Comparison of ENCODE assay signal across 29 mouse cellular contexts in the genomic region with DNA sequence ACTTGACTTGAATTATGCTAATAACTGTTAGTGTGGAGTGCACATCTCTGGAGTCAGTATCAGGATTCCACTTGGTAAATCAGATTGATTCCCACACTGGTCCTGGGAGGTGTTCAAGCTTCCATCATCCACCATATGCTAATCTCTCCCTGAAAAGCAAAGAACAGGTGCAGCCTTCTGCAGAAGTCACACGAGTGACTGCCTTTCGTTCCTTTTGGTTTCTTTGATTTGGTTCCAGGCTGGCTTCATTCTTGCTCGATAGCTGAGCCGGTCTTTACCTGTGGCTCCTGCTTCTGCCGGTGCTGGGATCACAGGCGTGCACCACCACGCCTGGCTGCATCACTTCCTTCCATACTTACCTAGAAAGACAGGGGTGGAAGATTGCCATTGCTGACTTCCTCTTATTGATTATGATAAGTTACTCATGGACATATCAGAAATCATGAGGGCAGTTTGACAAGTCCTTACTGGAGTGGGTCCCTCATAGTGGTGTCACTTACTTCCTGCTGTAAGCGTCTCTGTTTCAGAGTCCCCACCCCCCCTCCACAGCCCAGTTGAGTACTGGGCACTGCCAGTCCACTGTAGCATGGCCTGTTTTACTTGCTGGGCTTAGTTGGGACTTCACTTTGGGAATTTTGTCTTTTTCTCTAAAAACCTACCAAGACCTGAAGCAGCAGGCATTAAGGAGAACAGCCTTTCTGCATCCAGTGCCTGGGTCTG. TPM values are rescaled to one million over a fixed set of nuclear protein-coding genes. Genes with fewer than 3 reads are reported as not detected.
DNase-seq lines count a peak whose midpoint lies in the region; ATAC-seq lines count a peak whose summit lies in the region.
"Had no signal": no experiment of that assay in that cellular context is flagged by ENCODE, and none has a peak within 500 bp of the region (broad histone marks: within the 10 kb centered on the region; RNA-seq: fewer than 3 reads in every experiment).

No protein-coding gene starts in this region.

- H3K27me3 ChIP-seq in kidney, embryonic 14.5 days (ENCODE audit: control insufficient read depth, insufficient read depth, low read length): no peaks in the 10 kb centered on the region
- no peaks in the 10 kb centered on the region for H3K27me3 ChIP-seq in liver, embryonic 15.5 days
- H3K27me3 ChIP-seq in liver, embryonic 12.5 days (replicated peaks): no peaks in the 10 kb centered on the region
- no peaks in the 10 kb centered on the region for H3K27me3 ChIP-seq in intestine, embryonic 16.5 days (replicated peaks; ENCODE audit: control insufficient read depth, insufficient read depth, low read length)
- H3K27me3 ChIP-seq in stomach, embryonic 15.5 days (replicated peaks): no peaks in the 10 kb centered on the region
- H3K27me3 ChIP-seq: embryonic facial prominence, embryonic 15.5 days; forebrain, embryonic 15.5 days; limb, embryonic 13.5 days had no signal

- no peak for DNase-seq in kidney, adult 11 months
- no peak for DNase-seq in thymus, postnatal 14 days
- no peak for DNase-seq in left cerebral cortex, postnatal 4 days
- DNase-seq: adrenal gland, postnatal 14 days; cerebellum, adult 8-10 months; heart, postnatal 4 days; layer of hippocampus, postnatal 36 days; thymus, postnatal 25 days had no signal

- 75% methylated on average over 8 of the region's 8 CpGs for WGBS in kidney, embryonic 14.5 days
- 68% methylated on average over 8 of the region's 8 CpGs for WGBS in liver, embryonic 15.5 days (ENCODE audit: insufficient replicate concordance)
- 74% methylated on average over 8 of the region's 8 CpGs for WGBS in liver, embryonic 12.5 days (ENCODE audit: insufficient replicate concordance)
- WGBS in intestine, embryonic 16.5 days: 74% methylated on average over 8 of the region's 8 CpGs
- 80% methylated on average over 8 of the region's 8 CpGs for WGBS in stomach, embryonic 15.5 days

- peak overlapping the region; percentile 49 for H3K27ac ChIP-seq in kidney, embryonic 14.5 days (ENCODE audit: low read depth, low read length)
- H3K27ac ChIP-seq in liver, embryonic 15.5 days (replicated peaks): no peak overlapping the region
- H3K27ac ChIP-seq in liver, embryonic 12.5 days: no peak overlapping the region
- peak overlapping the region; percentile 94 for H3K27ac ChIP-seq in intestine, embryonic 16.5 days (ENCODE audit: low read length)
- H3K27ac ChIP-seq in stomach, embryonic 15.5 days: peak overlapping the region; percentile 87
- H3K27ac ChIP-seq: embryonic facial prominence, embryonic 15.5 days; forebrain, embryonic 15.5 days; hindbrain, embryonic 14.5 days; layer of hippocampus, adult 2 months; limb, embryonic 13.5 days; macrophage had no signal

- H3K4me2 ChIP-seq in kidney, embryonic 14.5 days (replicated peaks; ENCODE audit: low read depth, low read length): no peak overlapping the region
- H3K4me2 ChIP-seq in liver, embryonic 15.5 days: no peak overlapping the region
- H3K4me2 ChIP-seq in liver, embryonic 12.5 days: no peak overlapping the region
- no peak overlapping the region for H3K4me2 ChIP-seq in intestine, embryonic 16.5 days (ENCODE audit: low read depth, low read length)
- no peak overlapping the region for H3K4me2 ChIP-seq in stomach, embryonic 15.5 days
- H3K4me2 ChIP-seq: embryonic facial prominence, embryonic 15.5 days; forebrain, embryonic 15.5 days; hindbrain, embryonic 14.5 days; limb, embryonic 13.5 days; lung, embryonic 14.5 days had no signal

- H3K4me1 ChIP-seq in kidney, embryonic 14.5 days (ENCODE audit: control insufficient read depth, insufficient read depth, low read length): no peaks in the 10 kb centered on the region
- H3K4me1 ChIP-seq in liver, embryonic 15.5 days (replicated peaks): 0 out of 2 replicates have a peak, but pooled peaks cover 6% of the 10 kb centered on the region
- no peaks in the 10 kb centered on the region for H3K4me1 ChIP-seq in liver, embryonic 12.5 days
- 0 out of 2 replicates have a peak, but pooled peaks cover 2% of the 10 kb centered on the region for H3K4me1 ChIP-seq in intestine, embryonic 16.5 days (ENCODE audit: control insufficient read depth, insufficient read depth, low read length)
- 0 out of 2 replicates have a peak, but pooled peaks cover 4% of the 10 kb centered on the region for H3K4me1 ChIP-seq in stomach, embryonic 15.5 days
- H3K4me1 ChIP-seq: embryonic facial prominence, embryonic 15.5 days; forebrain, embryonic 15.5 days; limb, embryonic 13.5 days had no signal

- intact Hi-C loops in left cerebral cortex, postnatal 4 days (cut with DNase I): no loop called here

- H3K9ac ChIP-seq in kidney, embryonic 14.5 days (ENCODE audit: low read depth, low read length): no peak overlapping the region
- H3K9ac ChIP-seq in liver, embryonic 15.5 days: no peak overlapping the region
- H3K9ac ChIP-seq in liver, embryonic 12.5 days: no peak overlapping the region
- H3K9ac ChIP-seq in intestine, embryonic 16.5 days (ENCODE audit: low read depth, low read length): 0 out of 2 replicates have a peak overlapping the region, but pooled peaks have one; percentile 17
- no peak overlapping the region for H3K9ac ChIP-seq in stomach, embryonic 15.5 days
- H3K9ac ChIP-seq: embryonic facial prominence, embryonic 15.5 days; forebrain, embryonic 15.5 days; hindbrain, embryonic 14.5 days; limb, embryonic 13.5 days; lung, embryonic 14.5 days had no signal

- ATAC-seq in kidney, embryonic 14.5 days (ENCODE audit: low FRiP score, low TSS enrichment): 0 out of 2 replicates have a peak, but pooled peaks have one; percentile 32
- peak; percentile 22; the same call in 1 of the 2 replicates for ATAC-seq in liver, embryonic 15.5 days (ENCODE audit: insufficient read depth)
- ATAC-seq in liver, embryonic 12.5 days: no peak
- ATAC-seq in intestine, embryonic 16.5 days: peak; percentile 82
- peak; percentile 64 for ATAC-seq in stomach, embryonic 15.5 days (ENCODE audit: insufficient read depth, low FRiP score, low read depth)
- ATAC-seq: CD4-positive, CD25-positive, alpha-beta regulatory T cell, adult 4 months; forebrain, embryonic 15.5 days had no signal

- H3K9me3 ChIP-seq in kidney, embryonic 14.5 days (ENCODE audit: control insufficient read depth, low read length): no peaks in the 10 kb centered on the region
- H3K9me3 ChIP-seq in liver, embryonic 15.5 days (replicated peaks): no peaks in the 10 kb centered on the region
- H3K9me3 ChIP-seq in liver, embryonic 12.5 days (replicated peaks): no peaks in the 10 kb centered on the region
- no peaks in the 10 kb centered on the region for H3K9me3 ChIP-seq in intestine, embryonic 16.5 days (ENCODE audit: control insufficient read depth, low read length)
- no peaks in the 10 kb centered on the region for H3K9me3 ChIP-seq in stomach, embryonic 15.5 days
- H3K9me3 ChIP-seq: embryonic facial prominence, embryonic 15.5 days; forebrain, embryonic 15.5 days; limb, embryonic 13.5 days had no signal

- H3K36me3 ChIP-seq in kidney, embryonic 14.5 days (ENCODE audit: control insufficient read depth, insufficient read depth, low read length): peaks cover 26% of the 10 kb centered on the region; the same call in 1 of the 2 replicates
- peaks cover 3% of the 10 kb centered on the region for H3K36me3 ChIP-seq in liver, embryonic 15.5 days (replicated peaks)
- H3K36me3 ChIP-seq in liver, embryonic 12.5 days: peaks cover 18% of the 10 kb centered on the region
- H3K36me3 ChIP-seq in intestine, embryonic 16.5 days (ENCODE audit: control insufficient read depth, insufficient read depth, low read length): peaks cover 12% of the 10 kb centered on the region; the same call in 1 of the 2 replicates
- peaks cover 30% of the 10 kb centered on the region; the same call in 1 of the 2 replicates for H3K36me3 ChIP-seq in stomach, embryonic 15.5 days

- no peak overlapping the region for H3K4me3 ChIP-seq in kidney, embryonic 14.5 days (ENCODE audit: low read length)
- H3K4me3 ChIP-seq in liver, embryonic 15.5 days (replicated peaks): no peak overlapping the region
- no peak overlapping the region for H3K4me3 ChIP-seq in liver, embryonic 12.5 days
- H3K4me3 ChIP-seq in intestine, embryonic 16.5 days (ENCODE audit: low read length): no peak overlapping the region
- no peak overlapping the region for H3K4me3 ChIP-seq in stomach, embryonic 15.5 days (replicated peaks)
- H3K4me3 ChIP-seq: embryonic facial prominence, embryonic 15.5 days; forebrain, embryonic 15.5 days; layer of hippocampus, adult 2 months; limb, embryonic 13.5 days had no signal

RNA-seq across cellular contexts. Expression of a gene that starts 30.0 kb away (rescaled TPM):
- polyA plus RNA-seq in kidney, embryonic 14.5 days (2014; fragmentation: Nextera tagmentation; extraction: Ambion mirVana): not detected in 2 replicates
- not detected in 2 replicates for polyA plus RNA-seq in liver, embryonic 15.5 days (2015; fragmentation: Nextera tagmentation; extraction: Ambion mirVana)
- 1.8 TPM in 1 of 2 replicates, not detected in the other for polyA plus RNA-seq in liver, embryonic 12.5 days (2016; fragmentation: Nextera tagmentation; extraction: Ambion mirVana)
- polyA plus RNA-seq in intestine, embryonic 16.5 days (2015; fragmentation: Nextera tagmentation; extraction: Ambion mirVana): not detected in 2 replicates
- not detected in 2 replicates for polyA plus RNA-seq in stomach, embryonic 15.5 days (2015; fragmentation: Nextera tagmentation; extraction: Ambion mirVana)
- total RNA-seq in left cerebral cortex, postnatal 4 days (2021): not detected
- total RNA-seq: adrenal gland, postnatal 14 days; common myeloid progenitor, adult 5-6 weeks; gastrocnemius, adult 8-10 months; heart, postnatal 4 days; layer of hippocampus, adult 2 months; layer of hippocampus, postnatal 36 days; left cerebral cortex, postnatal 10 days; midbrain, postnatal 0 days had no signal
- polyA plus RNA-seq: brain, embryonic 14.5 days; CD4-positive, CD25-positive, alpha-beta regulatory T cell, adult 4 months; embryonic facial prominence, embryonic 15.5 days; forebrain, embryonic 15.5 days; gonadal fat pad, adult 2 months; heart, embryonic 16.5 days; hindbrain, embryonic 14.5 days; limb, embryonic 13.5 days; lung, embryonic 14.5 days; macrophage; neural tube, embryonic 14.5 days had no signal

RNA-seq across cellular contexts. Expression of a gene that starts 31.3 kb away (rescaled TPM):
- polyA plus RNA-seq in kidney, embryonic 14.5 days (2014; fragmentation: Nextera tagmentation; extraction: Ambion mirVana): 25.5 and 42.9 TPM in 2 replicates
- polyA plus RNA-seq in liver, embryonic 15.5 days (2015; fragmentation: Nextera tagmentation; extraction: Ambion mirVana): 10.7 and 14.0 TPM in 2 replicates
- polyA plus RNA-seq in liver, embryonic 12.5 days (2016; fragmentation: Nextera tagmentation; extraction: Ambion mirVana): 9.4 and 9.7 TPM in 2 replicates
- 31.1 and 32.0 TPM in 2 replicates for polyA plus RNA-seq in intestine, embryonic 16.5 days (2015; fragmentation: Nextera tagmentation; extraction: Ambion mirVana)
- 35.5 and 38.6 TPM in 2 replicates for polyA plus RNA-seq in stomach, embryonic 15.5 days (2015; fragmentation: Nextera tagmentation; extraction: Ambion mirVana)
- 10 to 100 TPM; 36.8 to 38.6 TPM for total RNA-seq in left cerebral cortex, postnatal 4 days (2021)

Comparison
In these comparisons a context has a peak if more than half of its experiments do, and no peak if none do; other contexts are left out.
1. H3K27ac ChIP-seq: peak in kidney, embryonic 14.5 days (single experiment), intestine, embryonic 16.5 days (single experiment) and stomach, embryonic 15.5 days (single experiment); none in liver, embryonic 15.5 days (single experiment) and liver, embryonic 12.5 days (single experiment).